Mouse (Mus musculus) embryonic facial prominence, embryonic 14.5 days (tissue): ENCODE measurements around the gene Olfr560. TPM values are rescaled to one million over a fixed set of nuclear protein-coding genes. Genes with fewer than 3 reads are reported as not detected.

Experiments used
- polyA plus RNA-seq: library from polyadenylated mRNA; unstranded; fragments of >200 nt; fragmentation: Nextera tagmentation; extraction: Ambion mirVana; gene quantifications from 2 replicates; pipeline ENCODE4 v1.2.1, GENCODE M21; 2014

The Olfr560 gene
- polyA plus RNA-seq, 1 experiment from 2014 or later = not detected

Other genes starting within 250 kb of the Olfr560 start
- not detected in 2 replicates for gene Olfr547, start 224.6 kb downstream of the Olfr560 start, polyA plus RNA-seq
- gene Olfr548-ps1, start 218.5 kb downstream of the Olfr560 start, polyA plus RNA-seq = not detected in 2 replicates
- not detected in 2 replicates for gene Olfr549, start 209.5 kb downstream of the Olfr560 start, polyA plus RNA-seq
- 0.58 and 1.1 TPM in 2 replicates for gene Trim21, start 193.9 kb downstream of the Olfr560 start, polyA plus RNA-seq
- gene Olfr550, start 187.9 kb downstream of the Olfr560 start, polyA plus RNA-seq = 0.33 and 0.71 TPM in 2 replicates
- 0.03 TPM in 1 of 2 replicates, not detected in the other for gene Olfr551, start 167.5 kb downstream of the Olfr560 start, polyA plus RNA-seq
- gene Olfr552, start 161.6 kb downstream of the Olfr560 start, polyA plus RNA-seq = 0.14 TPM in 1 of 2 replicates, not detected in the other
- 0.08 TPM in 1 of 2 replicates, not detected in the other for gene Olfr553, start 141.1 kb downstream of the Olfr560 start, polyA plus RNA-seq
- not detected in 2 replicates for gene Olfr554, start 120.9 kb downstream of the Olfr560 start, polyA plus RNA-seq
- not detected in 2 replicates for gene Olfr555, start 100.5 kb downstream of the Olfr560 start, polyA plus RNA-seq
- not detected in 2 replicates for gene Olfr556, start 94.5 kb downstream of the Olfr560 start, polyA plus RNA-seq
- gene Trim68, start 72.0 kb downstream of the Olfr560 start, polyA plus RNA-seq = 12.6 and 15.4 TPM in 2 replicates
- 0.10 and 0.12 TPM in 2 replicates for gene Olfr557, start 63.5 kb downstream of the Olfr560 start, polyA plus RNA-seq
- gene Olfr558, start 57.2 kb downstream of the Olfr560 start, polyA plus RNA-seq = 0.75 and 1.4 TPM in 2 replicates
- gene Olfr33, start 40.3 kb downstream of the Olfr560 start, polyA plus RNA-seq = not detected in 2 replicates
- not detected in 2 replicates for gene Olfr559, start 31.9 kb downstream of the Olfr560 start, polyA plus RNA-seq
- 1.0 and 1.5 TPM in 2 replicates for gene Olfr78, start 105 bp upstream of the Olfr560 start, polyA plus RNA-seq
- gene Olfr561, start 11.9 kb upstream of the Olfr560 start, polyA plus RNA-seq = 0.11 TPM in 1 of 2 replicates, not detected in the other
- gene Olfr564, start 44.1 kb upstream of the Olfr560 start, polyA plus RNA-seq = not detected in 2 replicates
- 0.14 TPM in 1 of 2 replicates, not detected in the other for gene Olfr566, start 99.4 kb upstream of the Olfr560 start, polyA plus RNA-seq
- not detected in 2 replicates for gene Olfr568, start 117.8 kb upstream of the Olfr560 start, polyA plus RNA-seq
- gene Olfr569, start 131.5 kb upstream of the Olfr560 start, polyA plus RNA-seq = not detected in 2 replicates
- gene Olfr570, start 135.2 kb upstream of the Olfr560 start, polyA plus RNA-seq = not detected in 2 replicates
- 0.06 and 0.08 TPM in 2 replicates for gene Olfr571, start 158.2 kb upstream of the Olfr560 start, polyA plus RNA-seq
- gene Olfr572, start 165.0 kb upstream of the Olfr560 start, polyA plus RNA-seq = not detected in 2 replicates
- gene Olfr573-ps1, start 183.2 kb upstream of the Olfr560 start, polyA plus RNA-seq = not detected in 2 replicates
- not detected in 2 replicates for gene Olfr574, start 189.1 kb upstream of the Olfr560 start, polyA plus RNA-seq
- gene Olfr575, start 199.4 kb upstream of the Olfr560 start, polyA plus RNA-seq = not detected in 2 replicates
- gene Olfr576, start 203.3 kb upstream of the Olfr560 start, polyA plus RNA-seq = not detected in 2 replicates
- gene Olfr577, start 216.6 kb upstream of the Olfr560 start, polyA plus RNA-seq = not detected in 2 replicates
- gene Olfr578, start 230.0 kb upstream of the Olfr560 start, polyA plus RNA-seq = 0.08 and 0.31 TPM in 2 replicates